In the genomic region with DNA sequence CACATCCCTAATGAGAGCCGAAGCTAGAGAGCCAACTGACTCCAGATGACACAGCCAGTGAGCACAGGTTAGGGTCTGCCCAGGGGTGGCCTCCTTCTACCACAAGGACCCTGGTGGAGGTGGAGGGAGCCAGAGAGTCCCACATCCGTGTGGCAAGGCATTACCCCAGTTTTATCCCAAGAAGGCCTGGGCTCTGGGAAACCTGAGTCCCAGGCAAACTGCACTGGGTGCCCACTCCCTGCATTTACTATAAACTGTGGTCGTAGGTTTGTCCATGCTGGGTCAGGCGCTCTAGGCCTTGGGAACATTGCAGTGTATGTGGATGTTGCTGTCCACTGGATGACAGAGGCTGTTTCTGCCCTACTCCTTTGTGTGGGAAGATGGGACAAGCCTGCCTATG, we compare ENCODE assay signal across 7 mouse cellular contexts. TPM values are rescaled to one million over a fixed set of nuclear protein-coding genes. Genes with fewer than 3 reads are reported as not detected.
A peak's percentile ranks its signal among the peaks of the same experiment; 100 is the strongest.
DNase-seq lines count a peak whose midpoint lies in the region; ATAC-seq and TF ChIP-seq lines count a peak whose summit lies in the region.

No protein-coding gene starts in this region.

- H3K36me3 ChIP-seq in liver, adult 2 months (ENCODE audit: control insufficient read depth, insufficient read depth, low read length), result peaks cover 7% of the 10 kb centered on the region; the same call in 1 of the 2 replicates
- peaks cover 1% of the 10 kb centered on the region; the same call in 1 of the 2 replicates for H3K36me3 ChIP-seq in heart, embryonic 16.5 days (ENCODE audit: control insufficient read depth, insufficient read depth)
- H3K36me3 ChIP-seq in liver, postnatal 0 days (replicated peaks; ENCODE audit: insufficient read depth, low read length), result peaks cover 18% of the 10 kb centered on the region

- 17% methylated on average over 4 of the region's 4 CpGs for WGBS in liver, adult 2 months
- WGBS in heart, embryonic 16.5 days, result 82% methylated on average over 4 of the region's 4 CpGs
- 58% methylated on average over 4 of the region's 4 CpGs for WGBS in liver, postnatal 0 days (ENCODE audit: insufficient replicate concordance)

- TF ChIP-seq CTCF in liver, adult 2 months (IDR thresholded peaks at IDR 0.05; ENCODE audit: low read depth, low read length), result no peak
- TF ChIP-seq CTCF in cortical plate, adult 2 months (IDR thresholded peaks at IDR 0.05; ENCODE audit: extremely low read depth, insufficient read depth, low read length), result no peak
- TF ChIP-seq CTCF in liver, postnatal 0 days (IDR thresholded peaks at IDR 0.05; ENCODE audit: low read depth), result no peak

- H3K4me2 ChIP-seq in heart, embryonic 16.5 days (ENCODE audit: low read depth, low read length), result peak overlapping the region; percentile 17
- H3K4me2 ChIP-seq in liver, postnatal 0 days (ENCODE audit: low read depth, low read length), result peak overlapping the region; percentile 58

- DNase-seq in liver, adult 2 months (ENCODE audit: extremely low read depth, low read depth, low spot score), result no peak
- no peak for DNase-seq in liver
- DNase-seq in liver, postnatal 0 days, result no peak
- DNase-seq in embryo, embryonic 11 days, result no peak
- no peak for DNase-seq in left cerebral cortex, adult 9 months (ENCODE audit: low spot score in 2 of 2)

- peaks cover 7% of the 10 kb centered on the region; the same call in 1 of the 2 replicates for H3K79me2 ChIP-seq in liver, adult 2 months (ENCODE audit: control insufficient read depth, insufficient read depth, low read length)

- TF ChIP-seq POLR2A in liver, adult 2 months (IDR thresholded peaks at IDR 0.05; ENCODE audit: extremely low read depth, insufficient read depth, low read length), result no peak
- TF ChIP-seq POLR2A in cortical plate, adult 2 months (IDR thresholded peaks at IDR 0.05; ENCODE audit: extremely low read depth, insufficient read depth, low read length), result no peak

- no peak for TF ChIP-seq EP300 in liver, postnatal 0 days (IDR thresholded peaks at IDR 0.05; ENCODE audit: low read depth)

- H3K27ac ChIP-seq in liver, adult 2 months (replicated peaks; ENCODE audit: insufficient read depth, low read depth, low read length), result peak overlapping the region; percentile 89
- 0 out of 2 replicates have a peak overlapping the region, but pooled peaks have one; percentile 9 for H3K27ac ChIP-seq in cortical plate, adult 2 months (ENCODE audit: insufficient read depth, low read length)
- H3K27ac ChIP-seq in heart, embryonic 16.5 days (ENCODE audit: low read length), result peak overlapping the region; percentile 65
- peak overlapping the region; percentile 93 for H3K27ac ChIP-seq in liver, postnatal 0 days (ENCODE audit: low read depth)

- peak overlapping the region; percentile 79 for H3K9ac ChIP-seq in liver, adult 2 months (ENCODE audit: low read depth, low read length)
- H3K9ac ChIP-seq in heart, embryonic 16.5 days (ENCODE audit: low read length), result peak overlapping the region; percentile 45
- peak overlapping the region; percentile 64 for H3K9ac ChIP-seq in liver, postnatal 0 days (replicated peaks)

- H3K4me3 ChIP-seq in liver, adult 2 months (ENCODE audit: insufficient read depth, low read depth, low read length), result peak overlapping the region; percentile 58
- no peak overlapping the region for H3K4me3 ChIP-seq in cortical plate, adult 2 months (ENCODE audit: insufficient read depth, low read length)
- peak overlapping the region; percentile 18 for H3K4me3 ChIP-seq in heart, embryonic 16.5 days (ENCODE audit: low read length)
- peak overlapping the region; percentile 46 for H3K4me3 ChIP-seq in liver, postnatal 0 days (ENCODE audit: low read depth, low read length)

- H3K9me3 ChIP-seq in heart, embryonic 16.5 days (replicated peaks; ENCODE audit: control insufficient read depth, low read length), result no peaks in the 10 kb centered on the region
- H3K9me3 ChIP-seq in liver, postnatal 0 days (ENCODE audit: low read length), result no peaks in the 10 kb centered on the region

- H3K4me1 ChIP-seq in liver, adult 2 months (ENCODE audit: control insufficient read depth, insufficient read depth, low read length), result peaks cover 9% of the 10 kb centered on the region
- peaks cover 2% of the 10 kb centered on the region; the same call in 1 of the 2 replicates for H3K4me1 ChIP-seq in cortical plate, adult 2 months (ENCODE audit: control insufficient read depth, insufficient read depth, low read length)
- H3K4me1 ChIP-seq in heart, embryonic 16.5 days (ENCODE audit: control insufficient read depth, insufficient read depth, low read length), result peaks cover 17% of the 10 kb centered on the region
- peaks cover 17% of the 10 kb centered on the region for H3K4me1 ChIP-seq in liver, postnatal 0 days (ENCODE audit: insufficient read depth)

- no peak for ATAC-seq in heart, embryonic 16.5 days (replicated peaks; ENCODE audit: extremely low read depth, insufficient read depth, low FRiP score)
- ATAC-seq in liver, postnatal 0 days, result peak; percentile 12

- no peaks in the 10 kb centered on the region for H3K27me3 ChIP-seq in liver, adult 2 months (ENCODE audit: control insufficient read depth, insufficient read depth, low read length)
- H3K27me3 ChIP-seq in heart, embryonic 16.5 days (ENCODE audit: control insufficient read depth, insufficient read depth, low read length), result no peaks in the 10 kb centered on the region
- H3K27me3 ChIP-seq in liver, postnatal 0 days (ENCODE audit: insufficient read depth, low read length), result no peaks in the 10 kb centered on the region

RNA-seq across cellular contexts. Expression of gene Lgals3bp, which starts 0.7 kb away (rescaled TPM):
- total RNA-seq in liver, adult 2 months (2014; rRNA removed), result 20.2 and 23.9 TPM in 2 replicates
- 136 and 216 TPM in 2 replicates for polyA plus RNA-seq in liver, adult 2 months (2012; rRNA removed)
- polyA plus RNA-seq in cortical plate, adult 2 months (2012; rRNA removed), result 29.1 and 37.5 TPM in 2 replicates
- polyA plus RNA-seq in heart, embryonic 16.5 days (2015; fragmentation: Nextera tagmentation; extraction: Ambion mirVana), result 16.8 and 27.5 TPM in 2 replicates
- 68.3 and 74.1 TPM in 2 replicates for polyA plus RNA-seq in liver, postnatal 0 days (2015; fragmentation: Nextera tagmentation; extraction: Ambion mirVana)

RNA-seq across cellular contexts. Expression of gene Cant1, which starts 17.7 kb away (rescaled TPM):
- total RNA-seq in liver, adult 2 months (2014; rRNA removed), result 11.4 and 16.4 TPM in 2 replicates
- 23.0 and 25.7 TPM in 2 replicates for polyA plus RNA-seq in liver, adult 2 months (2012; rRNA removed)
- polyA plus RNA-seq in cortical plate, adult 2 months (2012; rRNA removed), result 36.9 and 39.0 TPM in 2 replicates
- polyA plus RNA-seq in heart, embryonic 16.5 days (2015; fragmentation: Nextera tagmentation; extraction: Ambion mirVana), result 19.0 and 20.2 TPM in 2 replicates
- polyA plus RNA-seq in liver, postnatal 0 days (2015; fragmentation: Nextera tagmentation; extraction: Ambion mirVana), result 7.5 and 7.8 TPM in 2 replicates

RNA-seq across cellular contexts. Expression of gene C1qtnf1, which starts 26.8 kb away (rescaled TPM):
- 6.6 and 9.9 TPM in 2 replicates for total RNA-seq in liver, adult 2 months (2014; rRNA removed)
- 8.1 and 9.2 TPM in 2 replicates for polyA plus RNA-seq in liver, adult 2 months (2012; rRNA removed)
- polyA plus RNA-seq in cortical plate, adult 2 months (2012; rRNA removed), result 3.0 and 3.4 TPM in 2 replicates
- polyA plus RNA-seq in heart, embryonic 16.5 days (2015; fragmentation: Nextera tagmentation; extraction: Ambion mirVana), result 8.9 and 9.3 TPM in 2 replicates
- polyA plus RNA-seq in liver, postnatal 0 days (2015; fragmentation: Nextera tagmentation; extraction: Ambion mirVana), result 5.8 and 5.9 TPM in 2 replicates

RNA-seq across cellular contexts. Expression of gene Timp2, which starts 45.7 kb away (rescaled TPM):
- total RNA-seq in liver, adult 2 months (2014; rRNA removed), result 2.6 and 4.6 TPM in 2 replicates
- 7.7 and 7.9 TPM in 2 replicates for polyA plus RNA-seq in liver, adult 2 months (2012; rRNA removed)
- 176 and 186 TPM in 2 replicates for polyA plus RNA-seq in cortical plate, adult 2 months (2012; rRNA removed)
- polyA plus RNA-seq in heart, embryonic 16.5 days (2015; fragmentation: Nextera tagmentation; extraction: Ambion mirVana), result 70.6 and 74.5 TPM in 2 replicates
- polyA plus RNA-seq in liver, postnatal 0 days (2015; fragmentation: Nextera tagmentation; extraction: Ambion mirVana), result 8.4 TPM in 2 replicates

RNA-seq across cellular contexts. Expression of gene Cep295nl, which starts 58.9 kb away (rescaled TPM):
- total RNA-seq in liver, adult 2 months (2014; rRNA removed), result not detected in 2 replicates
- polyA plus RNA-seq in liver, adult 2 months (2012; rRNA removed), result not detected in 2 replicates
- polyA plus RNA-seq in cortical plate, adult 2 months (2012; rRNA removed), result 0.26 and 0.48 TPM in 2 replicates
- 0.28 and 0.36 TPM in 2 replicates for polyA plus RNA-seq in heart, embryonic 16.5 days (2015; fragmentation: Nextera tagmentation; extraction: Ambion mirVana)
- polyA plus RNA-seq in liver, postnatal 0 days (2015; fragmentation: Nextera tagmentation; extraction: Ambion mirVana), result 0.05 TPM in 1 of 2 replicates, not detected in the other

Comparison
In these comparisons a context has a peak if more than half of its experiments do, and no peak if none do; other contexts are left out.
1. H3K27ac ChIP-seq: peak in every context shown above with its lines; median percentile 93 in liver, postnatal 0 days; 89 in liver, adult 2 months; 65 in heart, embryonic 16.5 days; 9 in cortical plate, adult 2 months.